Mouse (Mus musculus): ENCODE measurements at regions not wholly inside any gene's neighbourhood (a gene's known extent, or its start where the extent isn't known, plus 50 kb on each side); places are given as distances from the start of the nearest gene placed in this dataset.

DNA sequence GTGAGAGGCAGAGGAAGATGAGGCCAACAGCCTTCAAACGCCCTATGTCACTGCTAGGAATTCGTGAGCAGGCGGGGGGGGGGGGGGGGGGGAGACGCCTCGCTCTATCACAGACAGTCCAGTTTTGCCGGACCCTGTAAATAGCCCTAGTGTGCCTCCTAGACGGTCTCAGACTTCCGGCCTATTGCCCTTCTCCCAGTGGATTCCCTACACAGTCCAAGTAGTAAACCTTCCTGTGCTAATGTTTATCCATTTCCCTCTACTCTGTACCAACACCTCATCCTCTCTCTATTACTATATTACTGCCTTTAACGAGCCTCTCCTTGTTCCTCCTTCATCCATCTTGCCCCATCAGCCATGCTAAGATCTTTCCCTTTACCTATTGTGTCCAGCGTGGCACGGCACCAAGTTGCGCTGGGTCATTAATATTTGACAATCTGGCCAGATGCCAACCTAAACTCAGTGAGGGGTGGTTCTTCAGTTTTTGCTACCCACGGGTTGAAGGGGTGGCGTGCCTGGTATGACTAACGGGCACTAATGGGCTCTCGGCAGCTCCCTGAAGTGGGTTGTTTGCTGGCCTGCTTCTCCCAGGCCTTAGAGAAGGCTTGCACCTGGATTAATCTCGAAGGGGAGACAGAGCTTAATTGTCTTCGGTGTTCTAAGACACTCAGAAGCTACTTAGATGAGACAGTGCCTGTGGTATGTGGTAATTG is 220.0 kb upstream of the Tmem45b start:
- H3K36me3 ChIP-seq, result no peaks in the 10 kb centered on the region
- H3K27ac ChIP-seq (replicated peaks), result no peak overlapping the region
- peaks cover 22% of the 10 kb centered on the region for H3K27me3 ChIP-seq
- WGBS, result 30% methylated on average over 16 of the region's 18 CpGs
- no peak overlapping the region for H3K4me3 ChIP-seq
- H3K9me3 ChIP-seq, result no peaks in the 10 kb centered on the region
- H3K4me1 ChIP-seq (replicated peaks), result peaks cover 29% of the 10 kb centered on the region
- no peak overlapping the region for H3K9ac ChIP-seq
- H3K4me2 ChIP-seq, result peak overlapping the region; percentile 24
- peak; percentile 57 for ATAC-seq (ENCODE audit: low read depth)

DNA sequence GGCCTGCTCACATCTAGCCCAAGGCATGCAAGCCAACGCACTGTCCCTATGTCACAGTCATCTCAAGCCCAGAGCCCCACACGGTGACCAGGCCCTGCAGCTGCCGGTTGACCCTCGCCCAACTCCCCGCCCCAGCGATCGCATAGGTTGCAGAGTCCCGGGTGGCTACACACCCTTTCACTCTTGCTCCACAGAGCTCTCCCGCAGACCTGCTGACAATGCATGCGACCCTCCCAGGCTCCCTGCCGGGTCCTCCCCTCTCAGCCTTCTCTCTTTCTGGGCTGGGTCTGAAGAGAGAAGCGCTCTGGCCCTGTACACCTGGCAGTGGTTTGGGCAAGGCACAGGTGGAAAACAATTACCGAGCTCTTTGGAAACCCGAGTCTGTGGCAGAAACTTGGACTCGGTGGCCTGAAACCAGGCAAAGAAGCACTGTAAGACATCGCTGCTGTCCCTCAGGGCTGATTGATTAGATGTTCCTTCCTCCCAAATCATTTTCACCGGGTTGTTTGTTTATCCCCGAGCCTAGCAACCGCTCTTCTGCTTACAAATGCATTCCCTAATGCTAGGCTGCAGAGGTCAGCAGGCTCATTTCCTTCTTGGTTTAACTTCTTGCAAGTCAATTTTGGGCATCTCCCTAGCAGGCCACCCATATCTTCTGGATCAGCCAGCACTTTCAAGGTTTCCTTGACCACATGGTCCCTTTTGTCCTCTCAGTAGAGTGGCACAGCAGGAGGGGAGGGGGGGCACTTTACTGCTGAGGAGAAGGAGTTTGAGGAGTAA is 219.2 kb upstream of the Tmem45b start:
- Histone ChIP-seq H3K9ac (no peak overlapping the region), H3K4me3 (no peak overlapping the region), H3K36me3 (no peaks in the 10 kb centered on the region), H3K27me3 (peaks cover 22% of the 10 kb centered on the region), H3K27ac (replicated peaks) (no peak overlapping the region), H3K4me1 (replicated peaks) (peaks cover 26% of the 10 kb centered on the region), H3K9me3 (no peaks in the 10 kb centered on the region), H3K4me2 (peak overlapping the region; percentile 22; the same call in 1 of the 2 replicates)
- 6% methylated on average over 19 of the region's 19 CpGs for WGBS
- 0 out of 2 replicates have a peak, but pooled peaks have one; percentile 19 for ATAC-seq (ENCODE audit: low read depth)

DNA sequence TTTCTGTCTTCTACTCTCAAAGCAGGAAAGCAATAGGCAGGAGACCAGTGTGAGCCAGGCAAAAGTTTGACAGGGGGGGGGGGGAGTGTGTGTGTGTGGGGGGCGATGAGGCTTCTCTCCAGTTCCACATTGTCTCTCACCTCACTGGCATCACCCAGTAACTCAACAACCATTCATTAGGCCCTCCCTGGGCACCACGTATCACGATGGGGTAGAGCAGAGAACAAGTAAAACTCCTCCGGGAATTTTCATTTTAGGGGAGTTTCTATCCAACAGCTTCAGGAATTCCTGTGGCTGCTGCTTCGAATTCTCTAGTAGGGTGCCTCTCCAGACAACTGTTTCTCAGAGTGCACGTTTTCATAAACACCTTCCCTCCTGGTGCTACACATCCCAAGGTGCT is 218.6 kb upstream of the Tmem45b start:
- no peaks in the 10 kb centered on the region for H3K36me3 ChIP-seq
- H3K4me2 ChIP-seq, result no peak overlapping the region
- WGBS, result 24% methylated on average over 6 of the region's 6 CpGs
- H3K9me3 ChIP-seq, result no peaks in the 10 kb centered on the region
- no peak overlapping the region for H3K9ac ChIP-seq
- ATAC-seq (ENCODE audit: low read depth), result no peak
- H3K27ac ChIP-seq (replicated peaks), result no peak overlapping the region
- H3K4me3 ChIP-seq, result no peak overlapping the region
- H3K4me1 ChIP-seq (replicated peaks), result peaks cover 20% of the 10 kb centered on the region
- H3K27me3 ChIP-seq, result peaks cover 22% of the 10 kb centered on the region

DNA sequence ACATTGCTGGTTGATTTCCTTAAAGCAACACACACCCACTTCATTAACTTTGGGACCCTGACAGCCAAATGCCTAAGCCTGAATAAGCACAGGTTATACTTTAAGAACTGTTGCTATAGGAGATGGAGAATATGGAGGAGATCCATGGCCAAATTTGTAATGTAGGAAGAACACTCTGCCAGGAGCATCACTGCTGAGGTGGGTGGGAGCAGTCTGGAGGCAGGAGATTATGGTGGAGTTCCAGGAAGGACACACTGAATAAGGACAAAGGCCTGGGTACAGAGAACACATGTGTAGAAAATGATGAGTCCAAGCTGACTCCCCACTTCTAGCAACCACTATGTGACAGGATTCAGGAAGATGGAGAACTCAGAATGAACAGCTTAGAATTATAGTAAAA is 212.9 kb upstream of the Tmem45b start:
- no peak for ATAC-seq (ENCODE audit: low read depth)
- Histone ChIP-seq H3K9ac (no peak overlapping the region), H3K4me2 (no peak overlapping the region)

DNA sequence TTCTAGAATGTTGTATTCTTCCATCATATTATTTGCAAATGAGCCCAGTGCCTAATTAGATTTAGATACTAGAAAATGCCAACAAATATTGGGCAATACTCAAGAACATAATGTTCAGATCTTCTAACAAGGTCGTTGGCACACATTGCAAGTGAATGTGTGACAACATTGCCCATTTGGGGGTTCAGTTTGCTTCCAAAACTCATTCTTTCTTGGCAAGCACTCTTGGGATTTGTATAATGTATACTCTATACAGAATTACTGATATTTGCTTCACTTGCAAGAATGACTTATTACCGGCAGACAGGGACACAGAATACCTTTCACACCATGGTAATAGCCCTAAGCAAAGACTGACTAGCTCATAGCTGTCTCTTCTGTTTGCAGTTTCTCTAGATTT is 194.8 kb upstream of the Tmem45b start:
- Histone ChIP-seq H3K4me2 (no peak overlapping the region), H3K4me1 (replicated peaks) (no peaks in the 10 kb centered on the region), H3K27ac (replicated peaks) (no peak overlapping the region), H3K36me3 (no peaks in the 10 kb centered on the region), H3K9ac (no peak overlapping the region), H3K9me3 (no peaks in the 10 kb centered on the region), H3K4me3 (no peak overlapping the region), H3K27me3 (no peaks in the 10 kb centered on the region)
- ATAC-seq (ENCODE audit: low read depth), result no peak
- 71% methylated on average over 2 of the region's 2 CpGs for WGBS

More for the DNA sequence above, 212.9 kb upstream of the Tmem45b start:
- H3K9me3 ChIP-seq, result no peaks in the 10 kb centered on the region
- H3K36me3 ChIP-seq, result no peaks in the 10 kb centered on the region
- H3K27ac ChIP-seq (replicated peaks), result no peak overlapping the region
- no peak overlapping the region for H3K4me3 ChIP-seq
- H3K27me3 ChIP-seq, result no peaks in the 10 kb centered on the region
- no peaks in the 10 kb centered on the region for H3K4me1 ChIP-seq (replicated peaks)

DNA sequence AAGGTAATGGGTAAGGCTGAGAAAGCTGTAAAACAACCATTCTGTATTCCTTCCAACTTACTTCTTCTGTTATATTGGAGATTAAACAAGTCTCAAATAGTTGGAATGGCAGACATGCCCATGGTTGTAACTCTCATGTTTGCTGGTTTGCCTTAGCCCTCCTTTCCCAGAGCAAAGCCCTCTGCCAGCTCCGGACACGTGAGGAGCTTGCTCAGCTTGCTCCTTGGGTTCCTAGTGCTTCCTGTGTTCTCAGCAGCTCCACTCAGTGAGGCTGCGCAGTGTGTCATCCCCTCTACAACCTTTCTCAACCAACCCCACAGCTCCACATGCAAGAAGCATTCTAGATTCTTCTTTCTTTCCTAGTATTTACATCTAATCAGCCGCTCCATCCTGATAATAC is 193.3 kb upstream of the Tmem45b start:
- H3K4me2 ChIP-seq, result no peak overlapping the region
- H3K4me1 ChIP-seq (replicated peaks), result no peaks in the 10 kb centered on the region
- 93% methylated on average over 4 of the region's 4 CpGs for WGBS
- ATAC-seq (ENCODE audit: low read depth), result no peak
- H3K27me3 ChIP-seq, result no peaks in the 10 kb centered on the region
- no peak overlapping the region for H3K4me3 ChIP-seq
- no peak overlapping the region for H3K9ac ChIP-seq
- no peaks in the 10 kb centered on the region for H3K36me3 ChIP-seq
- no peak overlapping the region for H3K27ac ChIP-seq (replicated peaks)
- no peaks in the 10 kb centered on the region for H3K9me3 ChIP-seq

DNA sequence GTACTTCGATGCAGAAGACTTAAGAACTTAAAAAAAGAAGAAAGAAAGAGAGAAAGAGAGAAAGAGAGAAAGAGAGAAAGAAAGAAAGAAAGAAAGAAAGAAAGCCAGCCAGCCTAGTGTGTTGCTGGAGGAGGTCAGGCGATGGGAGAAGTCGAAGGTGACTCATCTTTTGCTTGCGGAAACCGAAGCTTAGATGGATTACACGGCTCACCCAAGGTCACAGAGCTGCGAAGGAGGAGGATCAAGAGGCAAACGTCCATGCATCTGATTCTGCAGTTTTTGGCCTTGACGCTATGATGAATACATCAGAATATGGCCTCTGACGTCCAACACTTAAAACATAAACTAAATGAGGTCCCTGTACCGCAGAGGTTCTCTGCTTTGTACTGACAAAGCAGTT is 192.4 kb upstream of the Tmem45b start:
- WGBS, result 85% methylated on average over 11 of the region's 11 CpGs
- no peak for ATAC-seq (ENCODE audit: low read depth)

DNA sequence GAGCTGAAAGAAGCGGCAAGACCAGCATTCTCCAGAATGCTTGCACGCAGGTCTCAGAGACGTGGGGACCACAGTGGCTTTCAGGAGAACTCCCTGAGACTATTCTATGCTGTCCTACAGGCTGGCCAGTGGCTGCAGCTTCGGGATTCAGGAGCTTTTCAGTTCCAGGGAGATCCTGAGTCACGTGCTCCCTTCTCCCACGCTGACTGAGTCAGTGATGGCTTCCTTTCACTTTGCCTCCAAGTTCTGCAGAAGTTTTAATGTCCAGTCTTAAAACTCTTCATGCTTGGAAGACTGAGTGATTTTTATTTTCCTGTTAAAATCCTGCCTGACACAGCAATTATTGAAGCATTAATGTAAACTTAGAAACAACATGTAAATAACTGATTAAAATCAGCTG is 190.5 kb upstream of the Tmem45b start:
- Histone ChIP-seq H3K4me2 (no peak overlapping the region), H3K27me3 (no peaks in the 10 kb centered on the region), H3K9me3 (no peaks in the 10 kb centered on the region), H3K9ac (no peak overlapping the region), H3K4me3 (no peak overlapping the region), H3K36me3 (no peaks in the 10 kb centered on the region), H3K27ac (replicated peaks) (no peak overlapping the region), H3K4me1 (replicated peaks) (no peaks in the 10 kb centered on the region)
- ATAC-seq (ENCODE audit: low read depth), result no peak
- 83% methylated on average over 6 of the region's 6 CpGs for WGBS

More for the DNA sequence above, 192.4 kb upstream of the Tmem45b start:
- no peaks in the 10 kb centered on the region for H3K36me3 ChIP-seq
- H3K4me1 ChIP-seq (replicated peaks), result no peaks in the 10 kb centered on the region
- H3K4me2 ChIP-seq, result no peak overlapping the region
- no peaks in the 10 kb centered on the region for H3K9me3 ChIP-seq
- no peak overlapping the region for H3K4me3 ChIP-seq
- no peak overlapping the region for H3K27ac ChIP-seq (replicated peaks)
- H3K9ac ChIP-seq, result no peak overlapping the region
- H3K27me3 ChIP-seq, result no peaks in the 10 kb centered on the region

DNA sequence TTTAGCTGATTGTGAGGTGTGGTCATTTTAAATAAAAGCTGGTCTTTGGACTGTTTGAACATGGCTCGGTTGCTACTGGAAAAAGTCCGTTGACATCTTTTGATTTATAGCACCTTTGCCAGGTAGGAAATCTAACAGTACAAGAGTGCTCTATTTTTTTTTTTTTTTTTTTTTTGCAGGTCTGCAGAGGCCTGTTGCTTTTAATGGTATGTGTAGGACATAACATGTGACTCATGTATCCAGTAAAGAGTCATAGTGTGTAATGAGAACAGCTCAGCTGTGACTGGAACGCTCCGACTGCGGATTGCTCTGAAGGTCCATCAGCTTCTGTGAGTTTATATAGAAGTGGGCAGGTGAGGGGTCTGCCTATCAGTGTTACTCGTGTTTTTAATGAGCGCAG is 190.0 kb upstream of the Tmem45b start:
- Histone ChIP-seq H3K27me3 (no peaks in the 10 kb centered on the region), H3K4me2 (no peak overlapping the region), H3K9ac (no peak overlapping the region), H3K36me3 (no peaks in the 10 kb centered on the region), H3K27ac (replicated peaks) (no peak overlapping the region), H3K4me3 (no peak overlapping the region), H3K9me3 (no peaks in the 10 kb centered on the region), H3K4me1 (replicated peaks) (no peaks in the 10 kb centered on the region)
- ATAC-seq (ENCODE audit: low read depth), result no peak
- WGBS, result 88% methylated on average over 7 of the region's 7 CpGs

DNA sequence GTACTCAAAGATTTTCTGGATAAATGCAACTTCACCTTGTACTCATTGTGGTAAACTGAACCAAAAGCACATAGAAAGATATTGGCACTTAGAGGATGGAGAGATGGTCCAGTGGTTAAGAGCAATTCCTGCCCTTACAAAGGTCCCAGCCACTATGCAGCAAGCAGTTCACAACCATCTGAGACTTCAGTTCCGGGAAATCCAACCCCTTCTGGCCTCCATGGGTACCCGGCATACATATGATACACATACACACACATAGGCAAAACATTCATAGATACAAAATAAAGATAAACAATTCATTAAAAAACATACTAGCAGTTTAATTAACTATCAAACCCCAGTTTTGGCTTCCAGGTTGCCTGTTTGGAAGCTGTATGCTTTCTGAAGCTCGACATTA is 189.5 kb upstream of the Tmem45b start:
- WGBS, result 93% methylated on average over 3 of the region's 3 CpGs
- no peak overlapping the region for H3K9ac ChIP-seq
- H3K27ac ChIP-seq (replicated peaks), result no peak overlapping the region
- no peak for ATAC-seq (ENCODE audit: low read depth)
- no peak overlapping the region for H3K4me3 ChIP-seq
- no peaks in the 10 kb centered on the region for H3K4me1 ChIP-seq (replicated peaks)
- no peak overlapping the region for H3K4me2 ChIP-seq
- H3K27me3 ChIP-seq, result no peaks in the 10 kb centered on the region
- no peaks in the 10 kb centered on the region for H3K9me3 ChIP-seq
- no peaks in the 10 kb centered on the region for H3K36me3 ChIP-seq

DNA sequence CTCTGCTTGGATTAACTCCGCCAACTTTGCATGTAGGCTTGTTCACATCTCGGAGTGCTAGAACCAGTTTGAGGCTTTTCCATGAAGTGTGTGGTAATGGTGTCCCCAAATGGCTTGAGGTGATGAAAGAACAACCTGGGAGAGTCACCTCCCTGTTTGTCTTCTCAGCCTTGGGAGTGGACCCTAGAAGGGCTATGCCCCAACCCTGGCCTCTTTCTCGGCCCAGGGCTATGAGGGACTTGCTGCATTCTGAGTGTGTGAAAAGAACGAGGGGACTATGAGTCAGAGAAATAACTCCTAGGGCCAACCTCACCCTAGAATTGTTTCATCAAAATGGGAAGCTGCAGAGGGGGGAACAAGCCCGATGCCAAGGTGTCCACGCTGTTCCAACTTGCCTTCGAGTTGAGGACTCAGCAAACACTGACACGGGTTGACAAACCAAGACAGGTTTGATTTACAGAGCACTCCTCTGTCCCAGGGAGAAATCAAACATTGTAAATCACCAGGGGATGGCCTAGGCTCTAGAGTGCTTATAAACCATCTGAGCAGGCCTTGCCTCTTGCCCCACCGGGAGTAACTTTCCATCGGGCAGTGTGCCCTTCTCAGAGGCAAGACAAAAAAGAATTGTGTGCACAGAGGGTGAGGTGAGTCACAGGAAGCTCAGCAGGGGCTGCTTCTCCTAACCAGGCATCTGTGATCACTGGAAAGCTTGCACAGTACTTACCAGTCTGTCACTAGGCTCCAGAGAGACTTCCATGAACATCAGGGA is 186.3 kb upstream of the Tmem45b start:
- Histone ChIP-seq H3K27me3 (no peaks in the 10 kb centered on the region), H3K4me2 (no peak overlapping the region), H3K4me1 (replicated peaks) (no peaks in the 10 kb centered on the region), H3K9ac (no peak overlapping the region), H3K4me3 (no peak overlapping the region), H3K27ac (replicated peaks) (no peak overlapping the region), H3K36me3 (no peaks in the 10 kb centered on the region), H3K9me3 (no peaks in the 10 kb centered on the region)
- ATAC-seq (ENCODE audit: low read depth), result no peak
- 78% methylated on average over 10 of the region's 10 CpGs for WGBS

DNA sequence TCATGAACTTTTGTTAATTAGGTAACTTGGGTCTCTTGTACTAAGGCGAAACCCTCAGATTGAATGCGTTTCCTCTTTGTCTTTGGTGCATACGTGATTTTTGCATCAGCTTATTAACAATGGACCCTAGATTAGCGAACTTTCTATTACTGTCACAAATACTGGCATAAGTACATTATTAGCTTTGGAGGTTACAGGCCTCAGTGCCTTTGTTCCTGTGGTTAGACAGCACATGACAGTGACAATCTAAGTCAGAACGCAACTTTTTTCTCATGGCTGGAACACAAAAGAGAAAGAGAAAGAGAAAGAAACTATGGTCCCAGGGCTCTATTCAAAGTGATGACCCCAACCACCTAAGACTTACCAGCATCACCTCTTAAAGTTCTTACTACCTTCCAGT is 184.8 kb upstream of the Tmem45b start:
- Histone ChIP-seq H3K4me2 (no peak overlapping the region), H3K9ac (no peak overlapping the region), H3K27me3 (no peaks in the 10 kb centered on the region), H3K36me3 (no peaks in the 10 kb centered on the region), H3K4me1 (replicated peaks) (no peaks in the 10 kb centered on the region), H3K27ac (replicated peaks) (no peak overlapping the region), H3K9me3 (no peaks in the 10 kb centered on the region), H3K4me3 (no peak overlapping the region)
- WGBS, result 90% methylated on average over 5 of the region's 5 CpGs
- no peak for ATAC-seq (ENCODE audit: low read depth)
